Mouse (Mus musculus) CD4-positive helper T cell, adult 2 months (primary cell): Measurements from ENCODE around the gene Fut7.

Experiments
- DNase-seq: peaks from one replicate; pipeline ENCODE4 v3.0.0-alpha.2; 2012; ENCODE audit warnings: low read depth, missing footprints, low spot score

The Fut7 gene

DNA sequence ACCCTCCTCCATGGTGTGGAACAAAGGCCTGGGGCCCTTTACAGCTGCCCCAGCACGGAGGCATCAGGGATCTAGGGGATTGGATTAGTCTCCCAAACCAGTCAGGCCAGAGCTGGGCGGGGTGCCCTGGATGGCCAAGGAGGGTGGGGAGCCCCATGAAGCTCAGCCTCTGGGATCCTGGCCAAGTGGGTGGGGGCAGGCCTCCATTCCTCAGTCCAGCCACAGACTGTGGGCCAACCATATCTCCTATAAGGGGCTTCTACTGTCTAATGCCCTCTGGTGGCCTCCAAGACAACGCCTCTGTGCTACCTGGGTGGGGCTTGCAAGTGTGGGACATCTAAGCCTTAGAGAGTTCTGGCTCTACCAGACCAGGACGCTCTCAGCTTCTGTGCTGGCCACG lies 35.8 kb downstream of the Fut7 start:
- DNase-seq: no peak

DNA sequence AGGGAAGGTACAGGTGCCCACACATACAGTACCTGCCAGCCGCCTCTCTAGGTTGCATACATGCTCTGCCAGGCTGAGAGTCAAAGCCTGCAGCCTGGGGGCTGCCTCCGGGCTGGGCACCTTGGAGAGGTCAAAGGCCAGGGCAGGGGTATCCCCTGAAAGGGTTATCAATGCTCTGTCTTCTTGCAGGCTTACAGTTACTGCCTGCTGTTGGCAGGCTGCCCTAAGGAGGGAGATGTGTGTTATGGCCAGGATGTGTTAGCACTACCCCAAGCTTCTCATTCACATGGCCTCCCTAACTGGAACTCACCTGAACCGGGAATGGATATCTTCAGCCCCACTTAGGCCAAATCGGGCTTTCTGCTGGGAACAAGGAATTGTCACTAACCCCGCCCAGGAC lies 37.1 kb downstream of the Fut7 start:
- DNase-seq: no peak

DNA sequence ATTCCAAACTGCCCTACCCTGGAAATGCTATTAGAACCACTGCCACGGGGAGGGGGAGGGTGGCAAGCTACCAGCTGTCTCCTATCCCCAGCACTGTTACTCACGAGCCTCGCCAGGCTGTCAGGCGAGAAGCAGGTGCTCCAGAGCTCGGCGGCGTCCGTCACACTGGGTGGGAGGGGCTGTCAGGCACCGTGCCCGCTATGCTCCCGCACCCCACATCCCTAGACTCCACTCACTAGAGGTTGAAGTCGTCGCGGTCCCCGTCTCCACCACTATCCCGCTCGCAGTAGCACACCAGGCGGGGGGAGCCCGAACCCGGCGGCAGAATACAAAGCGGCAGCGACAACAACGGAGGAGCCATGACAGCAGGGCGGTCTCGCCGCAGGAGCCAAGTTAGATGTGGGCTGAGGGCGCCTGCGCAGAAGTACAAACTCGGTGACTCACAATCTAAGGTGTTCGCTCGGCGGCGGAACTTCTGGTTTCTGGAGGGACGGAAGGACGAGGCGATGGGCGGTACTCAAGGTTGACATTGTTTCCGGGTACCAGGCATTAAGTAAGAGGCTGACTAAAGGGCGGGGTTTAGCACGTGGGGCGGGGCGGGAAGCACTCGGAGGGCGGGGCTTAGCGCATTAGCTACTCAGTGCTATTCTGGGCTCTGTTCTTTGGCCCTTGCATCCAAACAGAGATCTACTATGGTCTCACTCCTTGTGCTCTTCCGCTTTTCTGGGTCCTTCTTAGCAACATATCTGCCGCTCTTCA lies 37.7 kb downstream of the Fut7 start, which contains the start of gene Paxx:
TSS of gene Paxx (minus strand) at position 544 of the 759 bp plus-strand sequence.
- DNase-seq: peak; percentile 99

DNA sequence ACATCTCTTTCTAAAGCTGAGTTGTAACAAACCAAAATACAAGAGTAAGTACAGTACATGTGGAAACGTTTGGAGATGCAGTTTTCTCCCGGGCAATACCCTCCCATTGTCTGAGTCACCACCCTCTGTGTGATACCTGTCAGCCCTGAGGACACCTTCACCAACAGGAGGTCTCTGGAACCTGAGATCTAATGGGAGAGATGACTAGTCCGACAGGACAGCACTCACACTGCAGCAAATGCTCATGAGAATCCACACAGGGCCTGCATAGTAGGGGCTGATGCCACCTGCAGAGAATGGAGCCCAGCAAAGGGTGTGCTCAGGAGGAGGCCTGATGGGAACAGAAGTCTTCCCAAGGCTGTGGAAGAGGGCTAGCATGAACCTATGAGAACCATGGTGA lies 38.3 kb downstream of the Fut7 start:
- DNase-seq: no peak

DNA sequence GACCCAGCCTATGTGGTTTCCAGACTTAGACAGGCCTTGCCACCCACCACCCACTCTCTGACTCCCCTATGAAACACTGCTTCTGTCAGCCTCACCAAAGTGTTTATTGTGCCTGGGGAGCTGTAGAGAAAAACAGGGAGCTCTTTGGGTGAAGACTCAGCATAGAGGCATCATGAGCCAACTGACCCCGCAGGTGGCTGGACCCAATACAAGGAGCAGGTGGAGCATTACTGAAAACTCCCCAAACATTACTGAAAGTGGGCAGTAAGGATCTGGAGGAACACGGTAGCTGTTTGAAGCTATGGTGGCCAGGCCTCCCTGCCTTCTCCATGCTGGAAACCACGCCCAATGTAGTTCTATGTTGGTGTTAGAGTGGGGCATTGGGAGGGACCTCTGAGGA lies 40.6 kb downstream of the Fut7 start:
- DNase-seq: no peak

DNA sequence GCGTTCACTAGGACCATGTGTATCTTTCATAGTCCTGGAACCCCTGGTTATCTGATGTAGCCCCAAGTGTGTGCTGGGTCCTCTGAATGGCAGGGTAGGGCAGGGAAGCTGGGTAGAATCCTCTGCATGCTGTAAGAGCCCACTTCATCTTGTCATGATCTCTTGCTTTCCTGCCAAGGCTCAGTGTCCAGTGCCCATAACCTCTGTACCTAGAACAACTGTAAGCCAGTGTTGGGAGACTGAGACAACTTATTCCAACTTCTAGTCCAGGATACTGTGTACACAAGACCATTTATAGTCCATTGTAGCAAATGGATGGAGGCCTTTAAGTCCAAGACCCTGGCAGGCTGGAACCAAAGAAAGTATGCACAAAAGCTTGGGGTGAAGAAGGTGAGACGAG lies 42.2 kb downstream of the Fut7 start:
- no peak for DNase-seq

DNA sequence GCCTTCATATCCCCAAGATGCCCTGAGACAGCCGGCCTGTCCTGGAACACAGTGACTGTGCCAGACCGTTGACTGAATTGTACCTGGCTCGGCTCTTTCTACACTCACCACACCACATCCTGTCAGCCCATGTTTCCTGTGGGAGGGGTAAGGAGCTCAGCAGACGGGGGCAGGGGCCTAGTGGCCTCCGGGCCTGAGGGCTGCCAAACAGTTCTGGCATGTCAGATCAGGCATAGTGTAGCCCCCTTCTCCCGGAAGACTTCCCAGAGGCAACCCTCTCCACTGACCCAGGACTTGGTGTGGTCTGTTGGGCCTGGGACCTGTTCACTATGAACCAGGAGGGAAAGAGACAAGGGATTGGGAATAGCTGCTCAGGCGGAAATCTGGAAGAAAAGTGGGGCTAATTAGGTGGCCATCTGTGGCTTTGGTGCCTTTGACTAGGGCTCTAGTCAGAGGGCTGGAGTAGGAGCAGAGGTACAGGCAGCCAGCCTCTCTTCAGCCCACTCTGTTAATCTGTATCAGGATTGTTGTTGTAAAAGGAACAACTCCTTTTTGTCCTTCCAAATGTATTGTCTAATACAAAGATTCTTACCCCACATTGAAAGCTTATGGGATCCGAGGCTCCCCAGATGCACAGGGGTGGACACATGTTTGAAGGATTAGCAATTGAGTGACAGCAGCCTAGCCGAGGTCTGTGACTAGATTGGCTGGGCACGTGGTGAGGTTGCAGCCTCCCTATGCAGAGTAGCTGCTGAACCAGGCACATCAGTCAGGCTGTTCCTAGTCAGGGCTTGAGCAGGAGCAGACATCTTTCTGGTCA lies 43.0 kb downstream of the Fut7 start:
- DNase-seq: peak; percentile 84

DNA sequence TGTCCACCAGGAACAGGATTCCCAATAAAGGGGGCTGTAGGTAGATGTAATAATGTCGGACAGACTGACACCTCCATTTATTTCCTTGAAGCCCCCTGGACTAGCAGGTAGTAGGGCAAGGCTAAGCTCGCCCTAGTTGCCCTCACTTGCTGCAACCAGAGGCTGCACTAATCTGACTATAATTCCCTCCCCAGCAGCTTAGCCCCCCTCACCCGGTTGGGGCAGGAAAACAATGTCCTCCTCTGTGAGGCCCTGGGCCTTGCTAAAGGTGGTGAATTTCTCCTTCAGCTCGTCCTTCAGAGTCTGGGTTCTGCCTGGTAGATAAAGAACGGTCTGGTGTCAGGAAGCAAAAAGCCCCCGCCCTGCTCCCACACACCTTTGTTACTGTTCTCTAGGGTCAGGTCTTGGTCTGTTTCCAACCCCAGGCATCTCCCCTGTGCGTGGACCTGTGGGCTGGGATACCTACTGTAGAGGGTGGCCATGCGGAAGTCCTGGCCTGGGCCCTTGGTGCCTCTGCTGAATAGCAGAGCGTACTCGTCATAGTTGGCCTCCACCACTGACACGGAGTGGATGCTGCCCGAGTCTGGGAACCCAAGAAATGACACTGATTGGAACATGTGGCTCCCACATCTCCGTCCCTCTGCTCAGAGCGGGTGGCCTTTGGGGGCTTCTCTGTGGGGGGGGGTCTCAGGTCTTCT lies 44.7 kb downstream of the Fut7 start:
- DNase-seq: no peak

DNA sequence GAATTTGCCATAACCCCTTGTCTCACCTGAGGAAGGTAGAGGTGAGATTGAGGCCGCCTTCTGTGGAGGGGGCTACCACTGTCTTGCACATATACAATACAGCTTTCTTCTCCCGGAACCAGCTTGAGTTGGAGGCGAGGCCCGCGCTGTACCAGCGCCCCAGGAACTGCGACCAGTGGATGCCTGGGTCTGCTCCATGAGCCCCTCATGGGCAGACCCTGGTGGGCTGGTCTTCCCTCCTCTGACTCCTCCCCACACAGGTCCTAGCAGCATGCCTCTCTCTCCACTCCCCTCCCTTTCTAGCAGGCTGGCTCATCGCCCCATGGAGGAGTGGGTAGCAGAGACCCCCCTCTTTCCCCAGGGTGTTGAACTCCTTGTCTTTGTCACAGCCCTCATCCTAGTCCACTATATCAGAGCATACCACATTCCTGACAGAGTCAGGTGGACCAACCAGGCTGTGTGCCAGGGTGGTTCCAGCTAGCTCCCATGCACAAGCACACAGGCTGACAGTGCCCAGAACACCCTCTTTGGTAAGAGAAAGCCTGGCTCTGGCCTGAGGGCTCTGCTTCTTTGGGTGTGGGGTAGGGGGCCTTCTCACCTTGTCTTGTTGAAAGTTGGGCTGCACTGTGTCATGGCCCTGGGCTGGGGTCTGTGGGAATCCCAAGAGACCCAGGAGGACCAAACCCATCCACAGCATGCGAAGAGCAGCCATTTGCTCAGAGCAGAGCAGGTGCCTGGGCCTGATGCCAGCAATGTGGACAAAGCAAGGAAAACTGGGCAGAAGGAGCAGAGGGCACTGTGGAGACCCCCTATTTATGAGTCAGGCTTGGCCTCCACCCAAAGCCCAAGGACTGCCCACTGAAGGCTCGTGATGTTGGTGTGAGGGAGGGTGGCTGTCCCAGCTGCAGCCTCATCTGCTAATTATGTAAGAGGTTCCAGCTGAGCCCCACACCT lies 46.2 kb downstream of the Fut7 start:
- no peak for DNase-seq

DNA sequence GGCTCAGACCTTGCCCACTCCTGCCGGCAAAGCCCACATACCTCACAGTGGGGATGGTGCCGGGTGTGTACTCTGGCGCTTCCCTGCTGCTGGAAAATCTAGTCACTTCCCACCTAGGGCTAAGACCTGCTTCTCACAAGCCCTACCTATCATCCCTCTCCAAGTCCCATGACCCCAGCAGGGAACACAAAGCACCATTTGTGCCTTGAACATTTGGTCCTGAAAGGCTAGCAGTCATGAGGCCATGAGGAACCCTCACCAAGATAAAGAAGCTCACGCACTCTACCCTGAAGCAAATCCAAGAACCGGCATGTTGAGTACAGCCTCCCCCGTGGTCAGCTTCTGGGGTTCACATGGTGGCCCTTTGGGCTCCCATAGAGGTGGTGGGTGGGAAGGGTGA lies 46.9 kb downstream of the Fut7 start, which contains the start of gene Ptgds:
TSS of gene Ptgds (minus strand) at position 78 of the 400 bp plus-strand sequence.
- no peak for DNase-seq

DNA sequence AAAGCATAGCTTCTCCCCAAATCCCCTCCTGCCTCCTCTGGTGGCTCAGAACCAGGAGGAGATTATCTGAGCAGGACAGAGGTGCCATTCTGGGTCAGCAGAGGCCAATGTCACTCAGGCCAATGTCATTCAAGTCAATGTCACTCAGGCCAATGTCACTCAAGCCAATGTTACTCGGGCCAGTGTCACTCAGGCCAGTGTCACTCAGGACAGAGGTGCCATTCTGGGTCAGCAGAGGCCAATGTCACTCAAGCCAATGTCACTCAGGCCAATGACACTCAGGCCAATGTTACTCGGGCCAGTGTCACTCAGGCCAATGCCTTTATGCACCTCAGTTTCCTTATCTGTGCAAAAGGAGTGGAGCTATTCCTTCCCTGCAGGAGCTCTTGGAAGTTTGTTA lies 49.5 kb downstream of the Fut7 start:
- DNase-seq: no peak
